Mouse (Mus musculus): ENCODE measurements at regions not wholly inside any gene's neighbourhood (a gene's known extent, or its start where the extent isn't known, plus 50 kb on each side); places are given as distances from the start of the nearest gene placed in this dataset.
A peak's percentile ranks its signal among the peaks of the same experiment; 100 is the strongest.

- ATAC-seq (ENCODE audit: low FRiP score, low TSS enrichment), result 0 out of 2 replicates have a peak, but pooled peaks have one; percentile 46
- H3K4me3 ChIP-seq (ENCODE audit: low read length), result no peak overlapping the region
- H3K36me3 ChIP-seq (ENCODE audit: insufficient read depth, low read length), result no peaks in the 10 kb centered on the region
- no peaks in the 10 kb centered on the region for H3K27me3 ChIP-seq (ENCODE audit: insufficient read depth, low read length)
- H3K27ac ChIP-seq (ENCODE audit: low read length), result no peak overlapping the region
- H3K4me2 ChIP-seq (replicated peaks; ENCODE audit: low read depth, low read length), result no peak overlapping the region
- 47% methylated on average over 7 of the region's 7 CpGs for WGBS
- no peaks in the 10 kb centered on the region for H3K9me3 ChIP-seq (ENCODE audit: low read length)
- no peaks in the 10 kb centered on the region for H3K4me1 ChIP-seq (ENCODE audit: insufficient read depth, low read length)
- no peak overlapping the region for H3K9ac ChIP-seq (replicated peaks; ENCODE audit: low read length)
Observed at GRCm38 (mm10) chr1:189483331-189483730, 81.3 kb upstream of the Kcnk2 start.

GRCm38 (mm10) chr1:189478051-189478450 is 76.0 kb upstream of the Kcnk2 start:
- 52% methylated on average over 6 of the region's 6 CpGs for WGBS
- ATAC-seq (ENCODE audit: low FRiP score, low TSS enrichment), result no peak
- H3K27me3 ChIP-seq (ENCODE audit: insufficient read depth, low read length), result no peaks in the 10 kb centered on the region
- H3K27ac ChIP-seq (ENCODE audit: low read length), result no peak overlapping the region
- no peaks in the 10 kb centered on the region for H3K9me3 ChIP-seq (ENCODE audit: low read length)
- no peak overlapping the region for H3K4me3 ChIP-seq (ENCODE audit: low read length)
- H3K36me3 ChIP-seq (ENCODE audit: insufficient read depth, low read length), result no peaks in the 10 kb centered on the region
- no peaks in the 10 kb centered on the region for H3K4me1 ChIP-seq (ENCODE audit: insufficient read depth, low read length)
- H3K9ac ChIP-seq (replicated peaks; ENCODE audit: low read length), result no peak overlapping the region
- H3K4me2 ChIP-seq (replicated peaks; ENCODE audit: low read depth, low read length), result no peak overlapping the region

GRCm38 (mm10) chr1:189476796-189477195 is 74.7 kb upstream of the Kcnk2 start:
- ATAC-seq (ENCODE audit: low FRiP score, low TSS enrichment), result no peak
- H3K36me3 ChIP-seq (ENCODE audit: insufficient read depth, low read length), result no peaks in the 10 kb centered on the region
- no peak overlapping the region for H3K4me2 ChIP-seq (replicated peaks; ENCODE audit: low read depth, low read length)
- no peaks in the 10 kb centered on the region for H3K9me3 ChIP-seq (ENCODE audit: low read length)
- no peak overlapping the region for H3K4me3 ChIP-seq (ENCODE audit: low read length)
- H3K27ac ChIP-seq (ENCODE audit: low read length), result no peak overlapping the region
- H3K27me3 ChIP-seq (ENCODE audit: insufficient read depth, low read length), result no peaks in the 10 kb centered on the region
- H3K4me1 ChIP-seq (ENCODE audit: insufficient read depth, low read length), result no peaks in the 10 kb centered on the region
- 95% methylated on average over 14 of the region's 14 CpGs for WGBS
- no peak overlapping the region for H3K9ac ChIP-seq (replicated peaks; ENCODE audit: low read length)

GRCm38 (mm10) chr1:189473071-189473470 is 71.0 kb upstream of the Kcnk2 start:
- H3K9me3 ChIP-seq (ENCODE audit: low read length), result no peaks in the 10 kb centered on the region
- no peak overlapping the region for H3K9ac ChIP-seq (replicated peaks; ENCODE audit: low read length)
- H3K4me1 ChIP-seq (ENCODE audit: insufficient read depth, low read length), result no peaks in the 10 kb centered on the region
- no peaks in the 10 kb centered on the region for H3K36me3 ChIP-seq (ENCODE audit: insufficient read depth, low read length)
- no peak overlapping the region for H3K4me2 ChIP-seq (replicated peaks; ENCODE audit: low read depth, low read length)
- no peak overlapping the region for H3K27ac ChIP-seq (ENCODE audit: low read length)
- no peaks in the 10 kb centered on the region for H3K27me3 ChIP-seq (ENCODE audit: insufficient read depth, low read length)
- no peak overlapping the region for H3K4me3 ChIP-seq (ENCODE audit: low read length)
- 0 out of 2 replicates have a peak, but pooled peaks have one; percentile 15 for ATAC-seq (ENCODE audit: low FRiP score, low TSS enrichment)
- 78% methylated on average over 4 of the region's 4 CpGs for WGBS

- H3K27ac ChIP-seq (ENCODE audit: low read length), result no peak overlapping the region
- 79% methylated on average over 3 of the region's 3 CpGs for WGBS
Observed at GRCm38 (mm10) chr1:189458421-189458820, 56.3 kb upstream of the Kcnk2 start.

More at GRCm38 (mm10) chr1:189458421-189458820, 56.3 kb upstream of the Kcnk2 start:
- ATAC-seq (ENCODE audit: low FRiP score, low TSS enrichment), result no peak
- H3K4me3 ChIP-seq (ENCODE audit: low read length), result no peak overlapping the region
- H3K36me3 ChIP-seq (ENCODE audit: insufficient read depth, low read length), result no peaks in the 10 kb centered on the region
- no peaks in the 10 kb centered on the region for H3K27me3 ChIP-seq (ENCODE audit: insufficient read depth, low read length)
- no peaks in the 10 kb centered on the region for H3K4me1 ChIP-seq (ENCODE audit: insufficient read depth, low read length)
- H3K9me3 ChIP-seq (ENCODE audit: low read length), result no peaks in the 10 kb centered on the region
- no peak overlapping the region for H3K4me2 ChIP-seq (replicated peaks; ENCODE audit: low read depth, low read length)
- H3K9ac ChIP-seq (replicated peaks; ENCODE audit: low read length), result no peak overlapping the region
